Mouse (Mus musculus): ENCODE results near the gene Sdc3.

Sdc3 gene

GRCm38 (mm10) chr4:130792376-130793179 is at the start of gene Sdc3:
Gene Sdc3, plus strand, starts transcription at chr4:130792537.
- DNase-seq (ENCODE audit: low spot score), result peak; percentile 59

GRCm38 (mm10) chr4:130744058-130744457 is 48.3 kb upstream of the Sdc3 start:
- no peak for DNase-seq (ENCODE audit: low spot score)

DNA sequence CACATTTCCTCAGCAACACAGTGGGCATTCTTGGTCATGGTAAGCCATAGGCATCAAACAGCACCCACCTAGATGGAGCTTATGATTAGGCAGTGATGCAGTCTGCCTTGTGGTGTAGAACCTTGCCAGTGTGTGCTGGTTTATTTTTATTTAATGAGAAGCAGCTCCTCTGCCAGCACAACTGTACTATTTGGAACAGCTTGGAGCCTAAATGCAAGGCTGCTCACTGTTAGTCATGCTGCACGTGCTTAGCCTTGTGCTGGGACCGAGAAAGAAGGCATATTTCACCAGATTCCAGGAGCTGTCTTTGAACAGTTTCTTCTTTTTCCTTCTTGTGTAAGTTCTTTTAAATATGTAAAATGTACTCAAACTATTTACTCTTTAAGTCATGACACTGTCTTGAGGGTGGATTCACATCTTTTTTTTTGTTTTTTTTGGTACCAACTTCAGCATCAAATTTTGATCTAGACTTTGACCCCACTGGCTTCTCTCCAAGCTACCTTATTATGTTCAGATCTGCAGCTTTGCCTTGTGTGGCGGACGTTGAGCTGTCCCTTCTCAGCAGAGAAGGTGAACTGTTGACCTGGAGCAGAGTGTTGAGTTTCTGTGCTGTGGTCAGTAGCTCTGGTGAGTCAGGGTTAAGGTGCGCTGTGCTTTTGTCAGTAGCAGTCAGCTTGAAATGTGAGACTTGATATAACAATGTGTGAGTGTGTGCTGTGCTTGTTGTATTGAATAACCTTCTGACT is 46.6 kb upstream of the Sdc3 start:
- no peak for DNase-seq (ENCODE audit: low spot score)

GRCm38 (mm10) chr4:130749566-130749965 is 42.8 kb upstream of the Sdc3 start:
- no peak for DNase-seq (ENCODE audit: low spot score)

DNA sequence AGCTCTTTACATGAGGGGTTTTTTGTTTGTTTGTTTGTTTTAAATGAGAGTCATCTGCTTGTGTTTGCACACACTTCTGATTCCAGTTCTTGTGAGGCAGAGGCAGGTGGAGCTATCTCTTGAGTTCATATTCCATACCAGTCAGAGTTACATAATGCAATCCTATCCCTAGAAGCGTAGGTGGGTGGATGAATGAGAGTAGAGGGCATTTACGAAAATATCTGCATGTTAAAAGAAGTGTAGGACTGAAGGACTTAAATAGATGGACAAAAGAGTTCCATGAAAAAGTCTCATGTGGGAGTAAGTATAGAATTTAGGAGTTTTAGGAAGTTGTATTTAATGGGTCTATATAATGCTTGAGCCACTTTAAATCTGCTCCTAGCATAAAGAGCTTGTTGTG is 40.4 kb upstream of the Sdc3 start:
- DNase-seq (ENCODE audit: low spot score), result no peak

DNA sequence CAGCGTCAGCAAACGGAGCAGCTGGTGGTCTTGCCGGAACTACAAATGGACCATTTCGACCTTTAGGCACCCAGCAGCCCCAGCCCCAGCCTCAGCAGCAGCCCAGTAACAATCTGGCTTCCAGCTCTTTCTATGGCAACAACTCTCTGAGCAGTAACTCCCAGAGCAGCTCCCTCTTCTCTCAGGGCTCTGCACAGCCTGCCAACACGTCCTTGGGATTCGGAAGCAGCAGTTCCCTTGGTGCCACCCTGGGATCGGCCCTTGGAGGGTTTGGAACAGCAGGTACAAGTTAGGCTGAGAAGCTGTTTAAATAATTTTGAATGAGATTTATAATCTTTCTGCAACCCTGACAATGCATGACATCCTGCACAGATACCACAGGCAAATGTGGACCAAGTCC is 39.7 kb upstream of the Sdc3 start:
- no peak for DNase-seq (ENCODE audit: low spot score)

DNA sequence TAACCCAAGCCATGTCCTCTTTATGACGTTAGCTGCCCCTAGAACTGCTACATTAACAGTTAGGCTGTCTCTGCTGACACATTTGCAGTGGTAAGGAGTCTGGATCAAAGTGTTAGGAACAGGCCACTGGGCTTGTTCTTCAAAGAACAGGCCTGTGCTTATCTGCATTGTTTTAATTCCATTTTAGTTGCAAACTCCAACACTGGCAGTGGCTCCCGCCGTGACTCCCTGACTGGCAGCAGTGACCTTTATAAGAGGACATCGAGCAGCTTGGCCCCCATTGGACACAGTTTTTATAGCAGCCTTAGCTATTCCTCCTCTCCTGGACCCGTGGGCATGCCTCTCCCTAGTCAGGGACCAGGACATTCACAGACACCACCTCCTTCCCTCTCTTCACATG is 38.6 kb upstream of the Sdc3 start:
- no peak for DNase-seq (ENCODE audit: low spot score)

DNA sequence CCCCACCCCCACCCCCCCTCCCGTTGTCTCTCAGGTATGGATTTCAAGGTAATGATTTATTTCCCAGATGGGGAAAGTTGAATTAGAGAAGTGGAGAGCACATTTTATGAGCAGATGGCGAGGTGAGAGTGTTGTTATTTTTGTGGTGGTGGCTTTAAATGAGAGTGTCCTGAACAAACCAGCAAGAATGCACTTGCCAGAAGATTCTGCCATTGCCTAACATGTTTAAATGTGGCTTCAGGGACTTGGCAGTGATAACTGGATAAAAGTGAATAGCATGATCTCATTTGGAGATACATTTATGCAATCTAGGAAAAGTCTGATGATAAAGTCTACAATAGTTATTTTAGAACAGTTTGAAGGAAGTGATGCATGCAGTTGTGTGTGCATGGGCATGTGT is 37.6 kb upstream of the Sdc3 start:
- no peak for DNase-seq (ENCODE audit: low spot score)

DNA sequence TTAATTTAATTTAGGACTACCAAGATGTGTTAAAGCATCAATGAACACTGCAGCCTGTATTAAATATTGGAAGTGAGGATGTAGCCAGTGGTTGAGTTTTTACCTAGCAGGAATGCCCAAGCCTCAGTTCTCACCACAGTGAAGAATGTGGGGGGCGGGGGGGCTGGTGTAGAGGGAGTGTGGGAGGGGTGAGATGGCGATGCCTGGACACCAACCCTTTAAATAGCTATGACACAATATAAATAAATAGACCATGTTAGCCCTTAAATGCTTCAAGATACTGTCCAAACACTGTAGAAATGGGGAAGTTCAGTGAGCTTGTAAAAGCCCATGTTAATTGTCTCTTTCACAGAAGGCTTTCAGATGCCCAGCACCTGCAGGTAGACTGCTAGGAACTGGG is 32.5 kb upstream of the Sdc3 start:
- no peak for DNase-seq (ENCODE audit: low spot score)

DNA sequence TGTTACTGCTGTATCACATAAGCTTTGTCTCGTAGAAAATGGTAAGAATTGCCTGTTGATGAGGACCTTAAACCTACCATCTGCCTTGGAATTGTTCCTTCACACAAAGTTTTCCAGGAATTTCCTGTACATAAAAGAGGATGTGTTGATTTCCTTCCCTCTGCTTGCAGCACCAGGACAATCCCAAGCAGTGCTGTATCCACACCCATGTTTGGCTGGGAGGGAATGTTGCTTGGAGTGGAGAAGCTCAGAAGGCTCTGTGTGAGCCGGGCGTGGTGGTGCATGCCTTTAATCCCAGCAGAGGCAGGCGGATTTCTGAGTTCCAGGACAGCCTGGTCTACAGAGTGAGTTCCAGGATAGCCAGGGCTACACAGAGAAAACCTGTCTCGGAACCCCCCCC is 30.5 kb upstream of the Sdc3 start:
- DNase-seq (ENCODE audit: low spot score), result no peak

DNA sequence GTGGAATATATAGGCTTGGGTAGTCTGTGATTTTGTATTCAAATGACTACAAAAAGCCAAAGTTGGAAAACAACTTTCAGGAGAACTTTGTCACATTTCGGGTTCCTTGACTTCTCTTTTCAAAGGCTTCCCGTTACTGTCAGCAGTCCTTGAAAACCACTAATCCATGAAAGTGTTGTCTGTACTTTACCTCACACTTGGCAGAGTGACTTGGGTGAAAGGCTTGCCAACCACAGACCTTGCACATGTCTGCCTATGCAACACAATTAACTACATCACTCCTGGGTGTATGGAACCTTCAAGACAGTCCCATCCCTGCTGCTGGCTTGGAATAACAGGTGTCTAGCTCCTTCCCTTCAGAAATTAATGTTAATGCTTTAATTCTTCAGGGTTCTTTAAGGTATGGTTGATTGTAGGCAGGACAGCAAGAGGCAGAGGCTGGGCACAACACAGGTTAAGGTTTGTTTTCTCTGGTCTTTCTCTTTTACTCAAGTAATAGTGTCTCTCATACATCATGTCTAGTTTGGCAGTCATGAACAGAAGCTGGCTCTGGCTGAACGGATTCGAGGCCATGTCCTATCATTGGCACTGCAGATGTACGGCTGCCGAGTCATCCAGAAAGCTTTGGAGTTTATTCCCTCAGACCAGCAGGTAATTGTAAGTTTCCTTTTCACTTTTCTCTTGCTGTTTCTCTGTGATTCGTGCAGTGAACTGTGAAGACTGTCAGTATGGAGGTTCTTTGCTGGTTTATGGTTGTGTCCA is 26.8 kb upstream of the Sdc3 start:
- no peak for DNase-seq (ENCODE audit: low spot score)

GRCm38 (mm10) chr4:130766387-130766786 is 25.9 kb upstream of the Sdc3 start:
- no peak for DNase-seq (ENCODE audit: low spot score)

DNA sequence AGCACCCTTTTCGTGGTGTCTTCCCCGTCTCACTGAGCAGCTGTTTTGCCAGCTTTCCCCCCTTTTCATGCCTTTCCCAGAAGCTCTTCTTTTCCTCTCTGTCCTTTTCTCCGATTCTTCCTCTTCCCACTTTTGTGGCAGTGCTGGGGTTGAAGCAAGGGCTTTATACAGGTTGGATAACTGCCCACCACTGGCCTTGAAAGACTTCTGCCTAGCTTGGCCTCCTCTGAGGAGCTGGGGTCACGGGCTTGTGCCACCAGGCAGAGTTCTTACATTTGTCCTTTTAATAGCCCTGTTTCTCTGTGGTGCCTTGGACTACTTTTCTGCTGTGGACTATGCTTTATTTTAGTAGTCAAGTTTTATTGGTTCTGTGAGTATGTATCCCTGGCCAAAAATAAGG is 25.4 kb upstream of the Sdc3 start:
- DNase-seq (ENCODE audit: low spot score), result no peak

- no peak for DNase-seq (ENCODE audit: low spot score)
Observed at GRCm38 (mm10) chr4:130773899-130774298, 18.4 kb upstream of the Sdc3 start.

GRCm38 (mm10) chr4:130774822-130775221 is 17.5 kb upstream of the Sdc3 start:
- DNase-seq (ENCODE audit: low spot score), result no peak

DNA sequence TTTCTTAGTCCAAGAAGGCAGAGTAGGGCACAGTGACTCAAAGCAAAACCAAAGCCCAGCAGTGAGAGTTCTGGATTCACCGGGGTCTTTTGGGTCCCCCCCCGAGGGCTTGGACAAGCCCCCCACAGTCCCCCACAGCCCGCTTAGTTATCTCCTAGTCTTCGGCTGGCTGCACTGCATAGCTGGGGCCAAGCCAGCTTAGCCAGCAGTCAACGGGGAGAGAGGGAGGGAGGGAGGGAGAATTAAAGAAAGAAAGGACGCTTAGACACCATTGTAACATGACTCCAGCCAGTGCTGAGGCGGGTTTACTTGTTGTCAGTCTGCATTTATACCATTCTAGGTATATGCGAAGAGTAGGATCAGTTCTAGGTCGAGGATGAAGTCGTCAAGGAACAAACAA is 14.7 kb upstream of the Sdc3 start:
- no peak for DNase-seq (ENCODE audit: low spot score)

GRCm38 (mm10) chr4:130779037-130779436 is 13.3 kb upstream of the Sdc3 start:
- no peak for DNase-seq (ENCODE audit: low spot score)

- DNase-seq (ENCODE audit: low spot score), result no peak
Observed at GRCm38 (mm10) chr4:130782492-130782891, 9.8 kb upstream of the Sdc3 start.

DNA sequence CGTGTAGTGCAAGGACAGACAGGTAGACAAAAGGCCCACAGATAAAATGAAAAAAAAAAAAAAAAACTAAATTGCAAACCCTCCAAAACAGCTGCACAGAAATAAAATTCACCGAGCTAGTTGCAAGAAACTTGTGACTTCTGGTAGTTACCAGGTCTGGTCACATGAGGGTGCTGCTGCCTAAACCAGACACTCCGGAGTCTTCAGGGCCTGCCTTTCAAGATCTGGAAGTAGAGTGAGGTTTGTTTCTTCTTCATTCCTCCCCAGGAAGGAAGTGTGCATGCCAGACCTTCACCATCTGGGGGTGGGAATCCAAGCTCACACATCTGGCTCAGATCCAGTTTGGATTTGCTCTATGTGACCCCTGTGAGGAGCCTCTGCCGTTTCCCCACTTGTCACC is 7.6 kb upstream of the Sdc3 start:
- peak; percentile 73 for DNase-seq (ENCODE audit: low spot score)

GRCm38 (mm10) chr4:130787530-130787929 is 4.8 kb upstream of the Sdc3 start:
- no peak for DNase-seq (ENCODE audit: low spot score)

GRCm38 (mm10) chr4:130790180-130790579 is 2.2 kb upstream of the Sdc3 start:
- peak; percentile 94 for DNase-seq (ENCODE audit: low spot score)

GRCm38 (mm10) chr4:130791811-130792375 is 444 bp upstream of the Sdc3 start:
- peak; percentile 49 for DNase-seq (ENCODE audit: low spot score)

DNA sequence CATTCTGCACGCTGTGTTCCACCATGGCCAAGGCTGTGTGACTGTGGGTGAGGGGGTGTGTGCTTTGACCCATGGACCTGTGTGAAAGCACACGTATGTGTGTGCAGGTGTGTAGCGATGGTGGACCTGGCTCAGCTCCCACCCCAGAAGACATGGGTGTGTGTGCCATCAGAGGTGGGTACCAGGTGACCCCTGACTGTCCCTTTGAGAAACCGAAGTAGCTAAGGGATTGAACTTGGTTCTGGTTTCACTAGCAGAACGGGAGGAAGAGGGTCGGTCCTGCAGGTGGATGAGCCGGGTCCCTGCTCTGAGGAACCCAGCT is 804 bp downstream of the Sdc3 start:
- DNase-seq (ENCODE audit: low spot score), result no peak
